Mouse (Mus musculus): ENCODE data around the gene Olfr692. TPM values are rescaled to one million over a fixed set of nuclear protein-coding genes. Genes with fewer than 3 reads are reported as not detected.
"Not testable (repeated sequence)": the region's sequence is repeated elsewhere in the genome, so short reads cannot be mapped to it uniquely, and the experiment has no call there.

Gene Olfr692
- not detected in 2 replicates for polyA plus RNA-seq (2015; fragmentation: Nextera tagmentation; extraction: Ambion mirVana)

DNA sequence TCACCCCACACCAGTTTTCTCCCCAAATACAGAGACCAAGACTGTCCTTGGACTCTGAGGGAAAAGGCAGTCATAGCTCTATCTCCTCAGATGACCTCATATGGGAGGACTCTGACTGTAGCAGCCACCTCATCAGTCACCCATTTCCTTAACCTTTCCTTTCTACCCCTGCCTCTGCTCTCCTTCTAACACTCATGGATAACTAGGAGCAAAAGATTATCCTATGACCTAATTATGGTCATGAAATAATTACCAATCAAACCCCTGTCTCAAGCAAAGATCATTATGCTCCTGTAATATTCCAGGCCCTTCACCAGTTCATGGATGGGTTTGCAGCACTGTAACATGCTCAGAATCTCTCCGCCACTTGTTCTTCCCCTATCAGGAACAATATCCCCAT, at the start of gene Olfr692:
Gene Olfr692 (plus strand): TSS at position 301 of the 400 bp plus-strand sequence.
- no peak for ATAC-seq (replicated peaks; ENCODE audit: low FRiP score)
- Histone ChIP-seq H3K9ac (no peak within 1 kb of the TSS), H3K27me3 (no peaks in the 10 kb centered on the region)

DNA sequence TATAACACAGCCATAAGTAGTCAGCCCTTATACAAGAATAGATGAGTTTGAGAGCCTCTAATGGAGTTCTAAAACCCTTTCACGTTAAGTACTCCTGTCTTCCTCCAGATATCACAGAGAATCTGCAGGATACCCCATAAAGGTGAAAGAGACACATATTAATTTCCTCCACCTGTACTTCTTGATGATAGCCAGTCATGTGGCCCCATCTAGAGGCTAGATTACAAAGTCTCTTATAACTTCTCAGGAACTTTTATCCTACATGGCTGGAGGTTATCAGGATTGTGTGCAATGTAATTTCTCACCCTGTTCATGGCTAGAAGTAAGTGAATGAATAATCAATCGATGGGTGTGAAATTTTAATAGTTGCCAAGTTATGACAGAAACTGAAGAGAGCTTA, 42.7 kb upstream of the Olfr692 start:
- H3K4me1 ChIP-seq = no peaks in the 10 kb centered on the region
- no peaks in the 10 kb centered on the region for H3K9me3 ChIP-seq (replicated peaks)
- 75% methylated on average over 2 of the region's 2 CpGs for WGBS
- H3K27ac ChIP-seq = no peak overlapping the region
- H3K36me3 ChIP-seq = no peaks in the 10 kb centered on the region
- no peak for ATAC-seq (replicated peaks; ENCODE audit: low FRiP score)
- no peak overlapping the region for H3K4me2 ChIP-seq
- no peaks in the 10 kb centered on the region for H3K27me3 ChIP-seq
- no peak overlapping the region for H3K4me3 ChIP-seq (replicated peaks)
- H3K9ac ChIP-seq = no peak overlapping the region

More for the DNA sequence above, at the start of gene Olfr692:
- Histone ChIP-seq H3K4me1 (no peaks in the 10 kb centered on the region), H3K36me3 (no peaks in the 10 kb centered on the region; the same call in 1 of the 2 replicates), H3K4me3 (replicated peaks) (no peak within 1 kb of the TSS), H3K27ac (no peak within 1 kb of the TSS), H3K9me3 (replicated peaks) (no peaks in the 10 kb centered on the region), H3K4me2 (no peak within 1 kb of the TSS)
- WGBS = 91% methylated on average over 1 of the region's 1 CpGs

DNA sequence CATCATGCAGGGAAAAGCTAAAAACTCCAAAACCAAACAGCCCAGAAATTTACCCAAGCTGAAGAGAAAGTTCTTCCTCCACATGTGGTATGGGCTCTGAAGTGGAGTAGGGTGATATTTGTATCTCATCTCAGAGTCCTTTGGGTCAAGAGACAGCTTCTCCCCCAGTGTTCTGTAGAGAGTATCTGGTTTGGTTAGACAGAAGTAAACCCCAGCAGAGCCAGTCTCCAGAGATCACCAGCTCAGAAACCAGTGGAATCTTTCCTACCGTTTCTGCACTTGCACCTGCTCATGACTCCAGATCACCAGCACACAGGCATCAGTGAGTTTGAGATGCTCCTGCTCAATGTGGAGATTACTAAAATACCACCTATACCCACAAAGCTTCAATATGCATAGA, 34.0 kb upstream of the Olfr692 start, which contains the start of gene Olfr690:
Gene Olfr690 (minus strand): TSS at position 101 of the 400 bp plus-strand sequence.
- Histone ChIP-seq H3K4me3 (replicated peaks) (no peak within 1 kb of the TSS), H3K4me1 (no peaks in the 10 kb centered on the region), H3K27ac (no peak within 1 kb of the TSS), H3K27me3 (no peaks in the 10 kb centered on the region), H3K9ac (no peak within 1 kb of the TSS), H3K9me3 (replicated peaks) (no peaks in the 10 kb centered on the region), H3K36me3 (no peaks in the 10 kb centered on the region), H3K4me2 (no peak within 1 kb of the TSS)
- ATAC-seq (replicated peaks; ENCODE audit: low FRiP score) = no peak
- WGBS = 88% methylated on average over 1 of the region's 1 CpGs

GRCm38 (mm10) chr7:105342170-105342569, 25.9 kb upstream of the Olfr692 start, which contains the start of gene Olfr691:
Gene Olfr691, minus strand, starts transcription at chr7:105342270.
- 51% methylated on average over 1 of the region's 1 CpGs for WGBS
- no peak for ATAC-seq (replicated peaks; ENCODE audit: low FRiP score)

GRCm38 (mm10) chr7:105342752-105343151, 25.3 kb upstream of the Olfr692 start:
- no peak for ATAC-seq (replicated peaks; ENCODE audit: low FRiP score)
- H3K36me3 ChIP-seq = no peaks in the 10 kb centered on the region

More at GRCm38 (mm10) chr7:105342170-105342569, 25.9 kb upstream of the Olfr692 start, which contains the start of gene Olfr691:
- H3K9ac ChIP-seq = no peak within 1 kb of the TSS
- no peak within 1 kb of the TSS for H3K27ac ChIP-seq
- no peaks in the 10 kb centered on the region for H3K9me3 ChIP-seq (replicated peaks)
- no peak within 1 kb of the TSS for H3K4me3 ChIP-seq (replicated peaks)
- no peaks in the 10 kb centered on the region for H3K36me3 ChIP-seq
- no peaks in the 10 kb centered on the region for H3K4me1 ChIP-seq
- H3K4me2 ChIP-seq = no peak within 1 kb of the TSS
- no peaks in the 10 kb centered on the region for H3K27me3 ChIP-seq

GRCm38 (mm10) chr7:105356064-105356463, 12.0 kb upstream of the Olfr692 start:
- not testable (repeated sequence) for H3K4me2 ChIP-seq; H3K4me1 ChIP-seq; H3K36me3 ChIP-seq; ATAC-seq (replicated peaks; ENCODE audit: low FRiP score); H3K27me3 ChIP-seq; H3K9ac ChIP-seq; H3K9me3 ChIP-seq (replicated peaks); H3K27ac ChIP-seq; H3K4me3 ChIP-seq (replicated peaks)
- no CpG with 5 or more reads among the region's 5 CpGs for WGBS

More at GRCm38 (mm10) chr7:105342752-105343151, 25.3 kb upstream of the Olfr692 start:
- Histone ChIP-seq H3K27me3 (no peaks in the 10 kb centered on the region), H3K4me1 (no peaks in the 10 kb centered on the region), H3K9me3 (replicated peaks) (no peaks in the 10 kb centered on the region), H3K9ac (no peak overlapping the region), H3K4me2 (no peak overlapping the region), H3K27ac (no peak overlapping the region), H3K4me3 (replicated peaks) (no peak overlapping the region)
- WGBS = 81% methylated on average over 2 of the region's 2 CpGs

- ATAC-seq (replicated peaks; ENCODE audit: low FRiP score); H3K36me3 ChIP-seq; H3K4me1 ChIP-seq; H3K9ac ChIP-seq; H3K9me3 ChIP-seq (replicated peaks); H3K4me2 ChIP-seq; H3K27ac ChIP-seq; H3K4me3 ChIP-seq (replicated peaks); H3K27me3 ChIP-seq: not testable (repeated sequence)
- WGBS = 95% methylated on average over 1 of the region's 2 CpGs
Measured at GRCm38 (mm10) chr7:105356487-105356886, 11.5 kb upstream of the Olfr692 start.

DNA sequence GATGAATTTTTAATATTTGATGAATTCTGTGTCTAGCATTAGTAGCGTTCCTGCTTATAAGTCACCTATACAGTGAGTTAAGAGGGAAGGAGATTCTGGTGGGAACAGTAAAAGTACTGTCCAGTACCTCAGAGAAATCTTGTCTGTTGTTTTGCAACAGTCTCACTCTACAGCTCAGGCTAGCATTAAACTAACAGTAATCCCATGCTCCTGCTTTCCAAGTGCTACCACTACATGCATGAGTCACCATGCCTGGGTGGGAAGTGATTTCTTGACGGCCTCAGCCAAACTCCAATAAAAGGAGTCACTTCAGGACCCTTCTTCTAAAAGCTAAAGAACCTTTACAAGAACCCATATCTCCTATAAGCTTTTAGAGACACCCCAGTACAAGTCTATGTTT, 6.3 kb upstream of the Olfr692 start:
- H3K27me3 ChIP-seq = no peaks in the 10 kb centered on the region
- whole genome bisulfite sequencing = 76% methylated on average over 2 of the region's 2 CpGs
- ATAC-seq (replicated peaks; ENCODE audit: low FRiP score) = no peak
- H3K27ac ChIP-seq = no peak overlapping the region
- H3K4me1 ChIP-seq = no peaks in the 10 kb centered on the region
- no peak overlapping the region for H3K4me2 ChIP-seq
- no peak overlapping the region for H3K9ac ChIP-seq
- H3K9me3 ChIP-seq (replicated peaks) = no peaks in the 10 kb centered on the region
- H3K36me3 ChIP-seq = no peaks in the 10 kb centered on the region
- no peak overlapping the region for H3K4me3 ChIP-seq (replicated peaks)

GRCm38 (mm10) chr7:105367268-105367667, 762 bp upstream of the Olfr692 start:
- 88% methylated on average over 5 of the region's 5 CpGs for WGBS
- Histone ChIP-seq H3K36me3 (no peaks in the 10 kb centered on the region), H3K27ac (no peak overlapping the region), H3K9ac (no peak overlapping the region), H3K27me3 (no peaks in the 10 kb centered on the region), H3K4me1 (no peaks in the 10 kb centered on the region), H3K4me2 (no peak overlapping the region), H3K4me3 (replicated peaks) (no peak overlapping the region), H3K9me3 (replicated peaks) (no peaks in the 10 kb centered on the region)
- no peak for ATAC-seq (replicated peaks; ENCODE audit: low FRiP score)

- no peak overlapping the region for H3K9ac ChIP-seq
- ATAC-seq (replicated peaks; ENCODE audit: low FRiP score) = no peak
- H3K4me3 ChIP-seq (replicated peaks) = no peak overlapping the region
- H3K27ac ChIP-seq = no peak overlapping the region
- no peaks in the 10 kb centered on the region for H3K9me3 ChIP-seq (replicated peaks)
- H3K27me3 ChIP-seq = no peaks in the 10 kb centered on the region
- H3K4me1 ChIP-seq = no peaks in the 10 kb centered on the region
- no peak overlapping the region for H3K4me2 ChIP-seq
- 89% methylated on average over 4 of the region's 4 CpGs for WGBS
- no peaks in the 10 kb centered on the region; the same call in 1 of the 2 replicates for H3K36me3 ChIP-seq
Measured at GRCm38 (mm10) chr7:105368521-105368920, 491 bp downstream of the Olfr692 start.

GRCm38 (mm10) chr7:105372912-105373311, 4.9 kb downstream of the Olfr692 start:
- H3K4me1 ChIP-seq = no peaks in the 10 kb centered on the region
- no peaks in the 10 kb centered on the region for H3K27me3 ChIP-seq
- no peak overlapping the region for H3K4me2 ChIP-seq
- H3K27ac ChIP-seq = no peak overlapping the region
- WGBS = 85% methylated on average over 1 of the region's 1 CpGs
- peaks cover 33% of the 10 kb centered on the region for H3K36me3 ChIP-seq
- H3K9me3 ChIP-seq (replicated peaks) = no peaks in the 10 kb centered on the region
- ATAC-seq (replicated peaks; ENCODE audit: low FRiP score) = no peak
- no peak overlapping the region for H3K4me3 ChIP-seq (replicated peaks)
- no peak overlapping the region for H3K9ac ChIP-seq

DNA sequence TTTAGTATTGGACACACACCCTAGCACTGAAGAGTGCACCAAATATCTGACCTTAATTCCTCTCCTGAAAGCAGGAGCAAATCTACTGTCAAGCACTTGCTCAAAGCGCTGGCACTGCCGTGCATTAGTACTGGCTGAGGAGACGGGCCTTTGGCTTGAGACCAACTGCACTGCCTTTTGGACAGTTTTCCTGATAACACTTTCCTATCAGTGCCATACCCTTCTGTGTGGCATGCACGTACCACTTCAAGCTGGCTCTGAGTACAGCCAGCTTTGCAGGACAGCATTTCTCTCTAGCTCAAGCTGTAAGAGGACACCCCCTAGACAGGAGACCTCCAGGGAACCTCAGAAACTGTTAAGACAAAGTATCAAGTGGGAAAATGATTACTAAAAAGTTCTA, 5.5 kb downstream of the Olfr692 start:
- Histone ChIP-seq H3K27ac (no peak overlapping the region), H3K4me3 (replicated peaks) (no peak overlapping the region), H3K36me3 (peaks cover 39% of the 10 kb centered on the region), H3K9me3 (replicated peaks) (no peaks in the 10 kb centered on the region), H3K9ac (no peak overlapping the region), H3K4me1 (no peaks in the 10 kb centered on the region), H3K27me3 (no peaks in the 10 kb centered on the region), H3K4me2 (no peak overlapping the region)
- ATAC-seq (replicated peaks; ENCODE audit: low FRiP score) = no peak
- 92% methylated on average over 4 of the region's 4 CpGs for WGBS

DNA sequence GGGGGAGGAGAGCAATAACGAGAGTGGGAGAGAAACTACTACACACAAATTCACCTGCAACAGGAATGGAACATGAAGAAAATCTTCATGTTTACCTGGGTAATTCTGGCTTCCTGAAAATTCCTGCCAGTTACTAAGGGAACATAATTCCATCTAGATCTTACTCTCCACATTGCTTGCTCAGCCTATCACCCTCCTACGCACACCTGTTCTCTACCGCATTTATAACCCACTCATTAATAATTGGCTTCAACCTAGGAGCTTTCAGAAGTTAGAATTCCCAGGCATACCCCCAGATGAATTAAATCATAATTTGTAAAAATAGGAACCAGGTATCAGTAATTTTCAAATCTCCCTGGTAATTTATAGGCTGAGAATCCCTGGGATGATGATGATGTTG, 5.9 kb downstream of the Olfr692 start:
- Histone ChIP-seq H3K9ac (no peak overlapping the region), H3K27me3 (no peaks in the 10 kb centered on the region), H3K4me1 (no peaks in the 10 kb centered on the region), H3K4me2 (no peak overlapping the region), H3K27ac (no peak overlapping the region), H3K9me3 (replicated peaks) (no peaks in the 10 kb centered on the region), H3K36me3 (peaks cover 44% of the 10 kb centered on the region), H3K4me3 (replicated peaks) (no peak overlapping the region)
- no peak for ATAC-seq (replicated peaks; ENCODE audit: low FRiP score)
- 94% methylated on average over 3 of the region's 3 CpGs for WGBS
